ENCODE assay signal across 8 mouse cellular contexts in genomic region chr9:57765364-57766351, GRCm38 (mm10). TPM values are rescaled to one million over a fixed set of nuclear protein-coding genes. Genes with fewer than 3 reads are reported as not detected.
A peak's percentile ranks its signal among the peaks of the same experiment; 100 is the strongest.
DNase-seq lines count a peak whose midpoint lies in the region; ATAC-seq lines count a peak whose summit lies in the region.

Clk3 (minus strand) TSS chr9:57765860.

- H3K4me2 ChIP-seq in neural tube, embryonic 11.5 days (ENCODE audit: low read depth): peak within 1 kb of the TSS; percentile 97
- H3K4me2 ChIP-seq in midbrain, embryonic 11.5 days: peak within 1 kb of the TSS; percentile 88

- H3K4me3 ChIP-seq in neural tube, embryonic 11.5 days (ENCODE audit: low read depth, low read length): peak within 1 kb of the TSS; percentile 92
- H3K4me3 ChIP-seq in limb, embryonic 10.5 days: peak within 1 kb of the TSS; percentile 90
- H3K4me3 ChIP-seq in midbrain, embryonic 11.5 days (ENCODE audit: low read depth, low read length): peak within 1 kb of the TSS; percentile 91

- DNase-seq in neural tube, embryonic 11.5 days (ENCODE audit: low spot score): peak; percentile 68
- no peak for DNase-seq in neural tube, embryonic 10.5 days (ENCODE audit: extremely low spot score, low spot score)
- DNase-seq in embryo, embryonic 10.5 days (ENCODE audit: low spot score): peak; percentile 71
- DNase-seq in gastrocnemius, postnatal 25 days: peak; percentile 62
- peak; percentile 73 for DNase-seq in limb, embryonic 10.5 days (ENCODE audit: low spot score)
- DNase-seq in midbrain, embryonic 11.5 days (ENCODE audit: low spot score, missing footprints): peak; percentile 96
- DNase-seq in spleen, adult 12 weeks (ENCODE audit: low spot score): peak; percentile 66

- ATAC-seq in neural tube, embryonic 11.5 days (ENCODE audit: insufficient read depth, low FRiP score, low TSS enrichment): peak; percentile 70
- ATAC-seq in inflammation-experienced regulatory T-cells, adult 6 months: peak; percentile 53
- ATAC-seq in midbrain, embryonic 11.5 days (ENCODE audit: low FRiP score): peak; percentile 80

- no peaks in the 10 kb centered on the region for H3K27me3 ChIP-seq in neural tube, embryonic 11.5 days (ENCODE audit: control insufficient read depth, insufficient read depth, low read length)
- peaks cover 6% of the 10 kb centered on the region; the same call in 1 of the 2 replicates for H3K27me3 ChIP-seq in limb, embryonic 10.5 days (ENCODE audit: low read depth, poor library complexity, severe bottlenecking)
- no peaks in the 10 kb centered on the region for H3K27me3 ChIP-seq in midbrain, embryonic 11.5 days (ENCODE audit: control insufficient read depth, insufficient read depth, low read length)

- H3K27ac ChIP-seq in neural tube, embryonic 11.5 days (ENCODE audit: low read depth, low read length): peak within 1 kb of the TSS; percentile 99
- peak within 1 kb of the TSS; percentile 99 for H3K27ac ChIP-seq in limb, embryonic 10.5 days
- peak within 1 kb of the TSS; percentile 98 for H3K27ac ChIP-seq in midbrain, embryonic 11.5 days (ENCODE audit: low read depth, low read length)

- peaks cover 22% of the 10 kb centered on the region for H3K4me1 ChIP-seq in neural tube, embryonic 11.5 days (ENCODE audit: control insufficient read depth, insufficient read depth, low read length)
- H3K4me1 ChIP-seq in limb, embryonic 10.5 days: peaks cover 41% of the 10 kb centered on the region
- peaks cover 20% of the 10 kb centered on the region for H3K4me1 ChIP-seq in midbrain, embryonic 11.5 days (ENCODE audit: control insufficient read depth, insufficient read depth, low read length)

- no peaks in the 10 kb centered on the region for H3K9me3 ChIP-seq in neural tube, embryonic 11.5 days (ENCODE audit: control insufficient read depth, low read length)
- H3K9me3 ChIP-seq in limb, embryonic 10.5 days (replicated peaks): no peaks in the 10 kb centered on the region
- H3K9me3 ChIP-seq in midbrain, embryonic 11.5 days (ENCODE audit: control insufficient read depth, low read length): no peaks in the 10 kb centered on the region

- H3K36me3 ChIP-seq in neural tube, embryonic 11.5 days (ENCODE audit: control insufficient read depth, insufficient read depth, low read length): peaks cover 4% of the 10 kb centered on the region; the same call in 1 of the 2 replicates
- peaks cover 14% of the 10 kb centered on the region for H3K36me3 ChIP-seq in limb, embryonic 10.5 days
- H3K36me3 ChIP-seq in midbrain, embryonic 11.5 days (ENCODE audit: control insufficient read depth, insufficient read depth, low read length): peaks cover 7% of the 10 kb centered on the region; the same call in 1 of the 2 replicates

- under 1% methylated on average over 89 of the region's 93 CpGs for WGBS in neural tube, embryonic 11.5 days
- under 1% methylated on average over 93 of the region's 93 CpGs for WGBS in limb, embryonic 10.5 days
- under 1% methylated on average over 92 of the region's 93 CpGs for WGBS in midbrain, embryonic 11.5 days

- peak within 1 kb of the TSS; percentile 98 for H3K9ac ChIP-seq in neural tube, embryonic 11.5 days (ENCODE audit: low read length)
- peak within 1 kb of the TSS; percentile 98 for H3K9ac ChIP-seq in midbrain, embryonic 11.5 days (ENCODE audit: low read length)

RNA-seq across cellular contexts. Expression of gene Clk3, which starts in this region (rescaled TPM):
- polyA plus RNA-seq in neural tube, embryonic 11.5 days (2014; fragmentation: Nextera tagmentation; extraction: Ambion mirVana): 88.4 and 97.3 TPM in 2 replicates
- total RNA-seq in gastrocnemius, postnatal 25 days (2021): 10 to 100 TPM; 28.7 to 31.3 TPM
- 100 to 1,000 TPM in 1 of 3 experiments, 10 to 100 TPM in 2; 75.8 to 110 (median 88.0) TPM for polyA plus RNA-seq in inflammation-experienced regulatory T-cells, adult 6 months (2017; shearing (Covaris generic))
- 93.2 and 95.9 TPM in 2 replicates for polyA plus RNA-seq in limb, embryonic 10.5 days (2016; fragmentation: Nextera tagmentation; extraction: Ambion mirVana)
- 84.2 and 91.6 TPM in 2 replicates for polyA plus RNA-seq in midbrain, embryonic 11.5 days (2014; fragmentation: Nextera tagmentation; extraction: Ambion mirVana)
